Mouse (Mus musculus): ENCODE measurements around the gene Pdcd7. TPM values are rescaled to one million over a fixed set of nuclear protein-coding genes. Genes with fewer than 3 reads are reported as not detected.

The Pdcd7 gene
- total RNA-seq, 1 experiment, result 23.7 TPM

DNA sequence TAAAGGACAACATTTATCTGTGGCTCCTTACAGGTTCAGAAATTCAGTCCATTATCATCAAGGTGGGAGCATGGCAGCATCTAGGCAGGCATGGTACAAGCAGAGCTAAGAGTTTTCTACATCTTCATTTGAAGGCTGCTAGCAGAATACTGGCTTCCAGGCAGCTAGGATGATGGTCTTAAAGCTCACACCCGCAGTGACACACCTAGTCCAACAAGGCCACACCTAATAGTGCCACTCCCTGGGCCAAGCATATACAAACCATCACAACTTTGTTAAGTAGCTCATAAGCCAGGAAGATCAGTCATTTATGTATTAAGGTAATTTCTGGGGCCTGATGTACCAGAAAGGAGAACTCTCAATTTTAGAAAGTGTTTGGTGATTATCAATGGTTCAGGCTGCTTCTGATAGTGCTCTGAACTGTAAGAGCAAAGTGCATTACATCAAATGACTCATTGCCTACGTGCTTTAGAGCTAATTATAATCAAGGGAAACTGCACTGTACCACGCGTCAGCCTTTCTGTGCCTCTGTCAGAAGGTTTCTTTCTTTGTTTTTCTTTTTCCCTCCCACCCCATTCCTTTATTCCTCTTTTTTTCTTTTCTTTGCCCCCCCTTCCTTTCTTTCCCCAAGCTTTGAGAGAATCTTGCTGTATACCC, 43.4 kb upstream of the Pdcd7 start:
- Histone ChIP-seq H3K9ac (ENCODE audit: insufficient read depth, low read depth, low read length, poor library complexity, severe bottlenecking) (no peak overlapping the region), H3K4me1 (ENCODE audit: control insufficient read depth in 2 of 2, insufficient read depth in 2 of 2, low read length in 2 of 2, poor library complexity in 1 of 2) (no peaks in the 10 kb centered on the region), H3K36me3 (ENCODE audit: control insufficient read depth, insufficient read depth, low read length, poor library complexity, severe bottlenecking) (no peaks in the 10 kb centered on the region), H3K9me3 (ENCODE audit: control insufficient read depth, insufficient read depth, low read depth, low read length) (no peaks in the 10 kb centered on the region), H3K4me3 (ENCODE audit: insufficient read depth in 1 of 2, low read depth in 1 of 2, low read length in 2 of 2, poor library complexity in 1 of 2, severe bottlenecking in 1 of 2) (no peak overlapping the region), H3K27ac (ENCODE audit: insufficient read depth, low read depth, low read length, poor library complexity, severe bottlenecking) (no peak overlapping the region)
- in situ Hi-C loops (cut with MboI; ENCODE audit: low sequenced_read_pairs in 2 of 2, unreplicated experiment in 2 of 2), result no loop called here
- TF ChIP-seq ZC3H11A (IDR thresholded peaks at IDR 0.05; ENCODE audit: borderline replicate concordance, low read depth, low read length) (no peak), ZNF384 (IDR thresholded peaks at IDR 0.05; ENCODE audit: low read depth, low read length) (no peak), MAFK (IDR thresholded peaks at IDR 0.05; ENCODE audit: insufficient read depth, low read depth, low read length) (no peak), CHD2 (IDR thresholded peaks at IDR 0.05; ENCODE audit: low read depth, low read length) (no peak), HCFC1 (IDR thresholded peaks at IDR 0.05; ENCODE audit: borderline replicate concordance, insufficient read depth, low read length) (no peak)
- no peak for DNase-seq (ENCODE audit: low read depth, low spot score)

- no peak overlapping the region for H3K9ac ChIP-seq (ENCODE audit: insufficient read depth, low read depth, low read length, poor library complexity, severe bottlenecking)
- no peaks in the 10 kb centered on the region for H3K4me1 ChIP-seq (ENCODE audit: control insufficient read depth in 2 of 2, insufficient read depth in 2 of 2, low read length in 2 of 2, poor library complexity in 1 of 2)
- peaks cover 2% of the 10 kb centered on the region; the same call in 1 of the 2 replicates for H3K36me3 ChIP-seq (ENCODE audit: control insufficient read depth, insufficient read depth, low read length, poor library complexity, severe bottlenecking)
- no peak overlapping the region for H3K4me3 ChIP-seq (ENCODE audit: insufficient read depth in 1 of 2, low read depth in 1 of 2, low read length in 2 of 2, poor library complexity in 1 of 2, severe bottlenecking in 1 of 2)
- no peak overlapping the region for H3K27ac ChIP-seq (ENCODE audit: insufficient read depth, low read depth, low read length, poor library complexity, severe bottlenecking)
- H3K9me3 ChIP-seq (ENCODE audit: control insufficient read depth, insufficient read depth, low read depth, low read length), result no peaks in the 10 kb centered on the region
- TF ChIP-seq MAFK (IDR thresholded peaks at IDR 0.05; ENCODE audit: insufficient read depth, low read depth, low read length), result no peak
- no peak for TF ChIP-seq ZC3H11A (IDR thresholded peaks at IDR 0.05; ENCODE audit: borderline replicate concordance, low read depth, low read length)
- TF ChIP-seq HCFC1 (IDR thresholded peaks at IDR 0.05; ENCODE audit: borderline replicate concordance, insufficient read depth, low read length), result no peak
- no peak for TF ChIP-seq CHD2 (IDR thresholded peaks at IDR 0.05; ENCODE audit: low read depth, low read length)
- no peak for TF ChIP-seq ZNF384 (IDR thresholded peaks at IDR 0.05; ENCODE audit: low read depth, low read length)
- DNase-seq (ENCODE audit: low read depth, low spot score), result no peak
- in situ Hi-C loops (cut with MboI; ENCODE audit: low sequenced_read_pairs in 2 of 2, unreplicated experiment in 2 of 2), result no loop called here
Measured at GRCm38 (mm10) chr9:65303586-65303985, 42.3 kb upstream of the Pdcd7 start.

DNA sequence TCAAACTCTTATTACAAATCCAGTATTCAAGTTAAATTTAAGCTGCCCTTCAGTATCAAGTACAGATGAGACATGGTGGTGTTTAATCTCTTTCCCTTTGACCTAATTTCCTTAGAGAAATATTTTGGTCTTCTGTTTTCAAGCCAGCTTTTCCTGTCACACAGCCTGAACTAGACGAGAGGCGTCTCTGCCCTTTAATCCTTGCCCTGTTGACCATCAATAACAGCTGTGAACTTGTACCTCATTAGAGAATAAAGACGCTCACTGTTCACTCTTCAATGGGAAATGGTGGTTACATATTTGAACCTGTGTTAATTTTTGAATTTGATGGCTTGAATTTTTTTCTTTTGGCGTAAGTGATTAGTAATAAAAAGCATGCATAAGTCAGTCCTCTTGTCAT, 41.6 kb upstream of the Pdcd7 start:
- no peaks in the 10 kb centered on the region for H3K4me1 ChIP-seq (ENCODE audit: control insufficient read depth in 2 of 2, insufficient read depth in 2 of 2, low read length in 2 of 2, poor library complexity in 1 of 2)
- TF ChIP-seq MAFK (IDR thresholded peaks at IDR 0.05; ENCODE audit: insufficient read depth, low read depth, low read length) (no peak), CHD2 (IDR thresholded peaks at IDR 0.05; ENCODE audit: low read depth, low read length) (no peak), ZC3H11A (IDR thresholded peaks at IDR 0.05; ENCODE audit: borderline replicate concordance, low read depth, low read length) (no peak), ZNF384 (IDR thresholded peaks at IDR 0.05; ENCODE audit: low read depth, low read length) (no peak), HCFC1 (IDR thresholded peaks at IDR 0.05; ENCODE audit: borderline replicate concordance, insufficient read depth, low read length) (no peak)
- no peaks in the 10 kb centered on the region for H3K9me3 ChIP-seq (ENCODE audit: control insufficient read depth, insufficient read depth, low read depth, low read length)
- H3K27ac ChIP-seq (ENCODE audit: insufficient read depth, low read depth, low read length, poor library complexity, severe bottlenecking), result no peak overlapping the region
- H3K4me3 ChIP-seq (ENCODE audit: insufficient read depth in 1 of 2, low read depth in 1 of 2, low read length in 2 of 2, poor library complexity in 1 of 2, severe bottlenecking in 1 of 2), result no peak overlapping the region
- DNase-seq (ENCODE audit: low read depth, low spot score), result no peak
- peaks cover 5% of the 10 kb centered on the region for H3K36me3 ChIP-seq (ENCODE audit: control insufficient read depth, insufficient read depth, low read length, poor library complexity, severe bottlenecking)
- H3K9ac ChIP-seq (ENCODE audit: insufficient read depth, low read depth, low read length, poor library complexity, severe bottlenecking), result no peak overlapping the region
- in situ Hi-C loops (cut with MboI; ENCODE audit: low sequenced_read_pairs in 2 of 2, unreplicated experiment in 2 of 2), result no loop called here

DNA sequence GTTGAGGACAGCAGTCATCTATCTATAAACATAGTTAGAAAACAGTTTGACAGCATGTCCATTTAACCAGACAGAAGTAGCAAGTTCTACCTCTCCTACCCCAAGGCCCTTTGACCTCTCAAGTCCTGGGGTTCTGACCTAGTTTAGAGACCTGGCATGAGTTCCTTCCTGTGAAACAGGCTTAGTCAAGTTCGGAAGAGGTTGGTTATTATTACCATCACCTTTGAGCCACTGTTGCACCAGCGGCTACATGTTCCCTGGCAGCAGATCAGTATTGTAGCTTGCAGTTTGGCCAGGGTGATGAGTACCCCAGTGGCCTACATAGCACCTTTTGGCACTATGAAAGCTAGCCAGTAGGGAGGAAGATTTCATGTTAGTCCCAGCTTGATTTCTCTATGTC, 39.2 kb upstream of the Pdcd7 start:
- H3K36me3 ChIP-seq (ENCODE audit: control insufficient read depth, insufficient read depth, low read length, poor library complexity, severe bottlenecking), result peaks cover 8% of the 10 kb centered on the region
- no peaks in the 10 kb centered on the region for H3K4me1 ChIP-seq (ENCODE audit: control insufficient read depth in 2 of 2, insufficient read depth in 2 of 2, low read length in 2 of 2, poor library complexity in 1 of 2)
- in situ Hi-C loops (cut with MboI; ENCODE audit: low sequenced_read_pairs in 2 of 2, unreplicated experiment in 2 of 2), result no loop called here
- no peak overlapping the region for H3K4me3 ChIP-seq (ENCODE audit: insufficient read depth in 1 of 2, low read depth in 1 of 2, low read length in 2 of 2, poor library complexity in 1 of 2, severe bottlenecking in 1 of 2)
- no peaks in the 10 kb centered on the region for H3K9me3 ChIP-seq (ENCODE audit: control insufficient read depth, insufficient read depth, low read depth, low read length)
- H3K27ac ChIP-seq (ENCODE audit: insufficient read depth, low read depth, low read length, poor library complexity, severe bottlenecking), result no peak overlapping the region
- no peak for DNase-seq (ENCODE audit: low read depth, low spot score)
- no peak overlapping the region for H3K9ac ChIP-seq (ENCODE audit: insufficient read depth, low read depth, low read length, poor library complexity, severe bottlenecking)
- TF ChIP-seq CHD2 (IDR thresholded peaks at IDR 0.05; ENCODE audit: low read depth, low read length), result no peak
- no peak for TF ChIP-seq HCFC1 (IDR thresholded peaks at IDR 0.05; ENCODE audit: borderline replicate concordance, insufficient read depth, low read length)
- no peak for TF ChIP-seq MAFK (IDR thresholded peaks at IDR 0.05; ENCODE audit: insufficient read depth, low read depth, low read length)
- no peak for TF ChIP-seq ZNF384 (IDR thresholded peaks at IDR 0.05; ENCODE audit: low read depth, low read length)
- no peak for TF ChIP-seq ZC3H11A (IDR thresholded peaks at IDR 0.05; ENCODE audit: borderline replicate concordance, low read depth, low read length)
